Mouse (Mus musculus) small intestine, adult 2 months (tissue): ENCODE measurements around the gene Aamp.

ENCODE experiments used
- CTCF ChIP-seq: fragments of 200-500 bp; IDR thresholded peaks from 2 replicates; pipeline ENCODE4 v1.5.1; 2012; ENCODE audit warnings: low read depth, mild to moderate bottlenecking, control low read depth, inconsistent platforms, low read length, moderate library complexity, mixed read lengths; ENCODE audit not compliant: insufficient replicate concordance, insufficient read length; ENCODE audit errors: extremely low read depth
- POLR2A ChIP-seq: fragments of 200-500 bp; IDR thresholded peaks from 2 replicates; pipeline ENCODE4 v1.6.1; 2012; ENCODE audit warnings: low read depth, mild to moderate bottlenecking, control low read depth, inconsistent platforms, low read length, moderate library complexity

DNA sequence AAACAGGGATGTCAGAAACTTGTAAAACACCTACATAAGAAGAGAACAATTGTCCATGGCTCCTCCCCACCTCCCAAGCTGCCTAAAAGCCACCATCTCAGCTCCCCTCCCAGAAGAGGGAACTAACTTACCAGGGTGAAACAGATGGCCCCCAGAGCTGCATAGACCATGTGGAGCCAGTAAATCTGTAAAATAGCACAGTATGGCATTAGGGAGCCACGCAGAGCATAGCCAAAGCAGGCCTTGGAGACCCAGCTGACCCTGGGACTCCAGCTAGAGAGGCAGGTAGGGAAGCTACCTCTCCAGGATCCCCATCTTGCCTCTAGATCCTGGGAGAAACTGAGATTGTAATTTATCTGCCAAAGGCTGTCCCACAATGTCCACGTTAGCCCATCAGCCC, 5.2 kb upstream of the Aamp start:
- TF ChIP-seq POLR2A (no peak), CTCF (no peak)
